Mouse (Mus musculus): Measurements from ENCODE around the gene Tcf7l2. TPM values are rescaled to one million over a fixed set of nuclear protein-coding genes. Genes with fewer than 3 reads are reported as not detected.
A peak's percentile ranks its signal among the peaks of the same experiment; 100 is the strongest.

Gene Tcf7l2
- total RNA-seq, 2 experiments from 2014 or later = 12.4 to 13.6 TPM

- intact Hi-C loops (cut with DNase I) = no loop called here
- DNase-seq (ENCODE audit: low spot score in 2 of 2) = peak; percentile 24 to 50
Observed at GRCm38 (mm10) chr19:55951397-55951796, 209.8 kb downstream of the Tcf7l2 start.

GRCm38 (mm10) chr19:55953207-55953606 lies 211.6 kb downstream of the Tcf7l2 start:
- intact Hi-C loops (cut with DNase I) = no loop called here
- DNase-seq (ENCODE audit: low spot score in 2 of 2) = peak; percentile 58 to 71

- no peak for DNase-seq (ENCODE audit: low spot score in 2 of 2)
Observed at GRCm38 (mm10) chr19:55955126-55955525, 213.5 kb downstream of the Tcf7l2 start.

GRCm38 (mm10) chr19:55956745-55957144 lies 215.1 kb downstream of the Tcf7l2 start:
- intact Hi-C loops (cut with DNase I) = no loop called here
- no peak for DNase-seq (ENCODE audit: low spot score in 2 of 2)

More at GRCm38 (mm10) chr19:55955126-55955525, 213.5 kb downstream of the Tcf7l2 start:
- intact Hi-C loops (cut with DNase I) = no loop called here

- DNase-seq (ENCODE audit: low spot score in 2 of 2) = no peak
- intact Hi-C loops (cut with DNase I) = no loop called here
Observed at GRCm38 (mm10) chr19:55964421-55964820, 222.8 kb downstream of the Tcf7l2 start.

- DNase-seq (ENCODE audit: low spot score in 2 of 2) = no peak
- intact Hi-C loops (cut with DNase I) = no loop called here
Observed at GRCm38 (mm10) chr19:55966066-55966465, 224.4 kb downstream of the Tcf7l2 start.

GRCm38 (mm10) chr19:55969929-55970531 lies 228.4 kb downstream of the Tcf7l2 start:
- DNase-seq (ENCODE audit: low spot score in 2 of 2) = no peak

GRCm38 (mm10) chr19:55976073-55976472 lies 234.5 kb downstream of the Tcf7l2 start:
- DNase-seq (ENCODE audit: low spot score in 2 of 2) = no peak
- intact Hi-C loops (cut with DNase I) = no loop called here

More at GRCm38 (mm10) chr19:55969929-55970531, 228.4 kb downstream of the Tcf7l2 start:
- intact Hi-C loops (cut with DNase I) = no loop called here
